Mouse (Mus musculus): ENCODE data around the gene Cmss1. TPM values are rescaled to one million over a fixed set of nuclear protein-coding genes. Genes with fewer than 3 reads are reported as not detected.
A peak's percentile ranks its signal among the peaks of the same experiment; 100 is the strongest.

The Cmss1 gene
- polyA plus RNA-seq, 1 experiment from 2014 or later, result 26.5 TPM

- TF ChIP-seq CTCF (IDR thresholded peaks at IDR 0.05; ENCODE audit: low read depth) (no peak), EP300 (optimal IDR thresholded peaks at IDR 0.05) (no peak)
- no peak overlapping the region for H3K4me3 ChIP-seq (ENCODE audit: low read depth, low read length)
- H3K27me3 ChIP-seq (ENCODE audit: control insufficient read depth, insufficient read depth, low read length), result no peaks in the 10 kb centered on the region
- peaks cover 5% of the 10 kb centered on the region for H3K4me1 ChIP-seq (replicated peaks; ENCODE audit: control insufficient read depth, insufficient read depth)
- H3K9ac ChIP-seq (ENCODE audit: low read length), result no peak overlapping the region
- H3K27ac ChIP-seq (replicated peaks), result peak overlapping the region; percentile 65
- no peak overlapping the region for H3K4me2 ChIP-seq (replicated peaks; ENCODE audit: low read depth)
- no peaks in the 10 kb centered on the region for H3K9me3 ChIP-seq (ENCODE audit: control insufficient read depth, low read length)
- WGBS, result 71% methylated on average over 5 of the region's 5 CpGs
- ATAC-seq (ENCODE audit: low FRiP score, low TSS enrichment) (peak; percentile 47; the same call in 1 of the 2 replicates), DNase-seq (ENCODE audit: low spot score) (no peak)
- H3K36me3 ChIP-seq (ENCODE audit: control insufficient read depth, insufficient read depth, low read length), result no peaks in the 10 kb centered on the region
Observed at GRCm38 (mm10) chr16:57419332-57419731, 187.3 kb downstream of the Cmss1 start.

GRCm38 (mm10) chr16:57417955-57418354 lies 188.7 kb downstream of the Cmss1 start:
- ATAC-seq (ENCODE audit: low FRiP score, low TSS enrichment), result no peak
- WGBS, result 59% methylated on average over 1 of the region's 1 CpGs
- no peak overlapping the region for H3K4me3 ChIP-seq (ENCODE audit: low read depth, low read length)
- H3K9ac ChIP-seq (ENCODE audit: low read length), result no peak overlapping the region
- H3K27me3 ChIP-seq (ENCODE audit: control insufficient read depth, insufficient read depth, low read length), result no peaks in the 10 kb centered on the region
- no peak overlapping the region for H3K4me2 ChIP-seq (replicated peaks; ENCODE audit: low read depth)
- H3K4me1 ChIP-seq (replicated peaks; ENCODE audit: control insufficient read depth, insufficient read depth), result peaks cover 5% of the 10 kb centered on the region
- no peaks in the 10 kb centered on the region for H3K36me3 ChIP-seq (ENCODE audit: control insufficient read depth, insufficient read depth, low read length)
- no peaks in the 10 kb centered on the region for H3K9me3 ChIP-seq (ENCODE audit: control insufficient read depth, low read length)
- no peak for DNase-seq (ENCODE audit: low spot score)
- H3K27ac ChIP-seq (replicated peaks), result no peak overlapping the region
- TF ChIP-seq EP300 (optimal IDR thresholded peaks at IDR 0.05), result no peak
- no peak for TF ChIP-seq CTCF (IDR thresholded peaks at IDR 0.05; ENCODE audit: low read depth)

GRCm38 (mm10) chr16:57417017-57417416 lies 189.6 kb downstream of the Cmss1 start:
- Histone ChIP-seq H3K9ac (ENCODE audit: low read length) (no peak overlapping the region), H3K36me3 (ENCODE audit: control insufficient read depth, insufficient read depth, low read length) (no peaks in the 10 kb centered on the region), H3K27me3 (ENCODE audit: control insufficient read depth, insufficient read depth, low read length) (no peaks in the 10 kb centered on the region), H3K27ac (replicated peaks) (no peak overlapping the region), H3K4me1 (replicated peaks; ENCODE audit: control insufficient read depth, insufficient read depth) (peaks cover 5% of the 10 kb centered on the region), H3K4me2 (replicated peaks; ENCODE audit: low read depth) (no peak overlapping the region), H3K9me3 (ENCODE audit: control insufficient read depth, low read length) (no peaks in the 10 kb centered on the region), H3K4me3 (ENCODE audit: low read depth, low read length) (no peak overlapping the region)
- no peak for ATAC-seq (ENCODE audit: low FRiP score, low TSS enrichment)
- no peak for DNase-seq (ENCODE audit: low spot score)
- TF ChIP-seq EP300 (optimal IDR thresholded peaks at IDR 0.05) (no peak), CTCF (IDR thresholded peaks at IDR 0.05; ENCODE audit: low read depth) (no peak)
- WGBS, result 73% methylated on average over 9 of the region's 9 CpGs

GRCm38 (mm10) chr16:57416049-57416448 lies 190.6 kb downstream of the Cmss1 start:
- no peaks in the 10 kb centered on the region for H3K9me3 ChIP-seq (ENCODE audit: control insufficient read depth, low read length)
- no peak overlapping the region for H3K9ac ChIP-seq (ENCODE audit: low read length)
- H3K27me3 ChIP-seq (ENCODE audit: control insufficient read depth, insufficient read depth, low read length), result no peaks in the 10 kb centered on the region
- no peak overlapping the region for H3K4me3 ChIP-seq (ENCODE audit: low read depth, low read length)
- no peak overlapping the region for H3K27ac ChIP-seq (replicated peaks)
- H3K4me1 ChIP-seq (replicated peaks; ENCODE audit: control insufficient read depth, insufficient read depth), result no peaks in the 10 kb centered on the region
- H3K4me2 ChIP-seq (replicated peaks; ENCODE audit: low read depth), result no peak overlapping the region
- no peak for TF ChIP-seq EP300 (optimal IDR thresholded peaks at IDR 0.05)
- TF ChIP-seq CTCF (IDR thresholded peaks at IDR 0.05; ENCODE audit: low read depth), result no peak
- H3K36me3 ChIP-seq (ENCODE audit: control insufficient read depth, insufficient read depth, low read length), result no peaks in the 10 kb centered on the region
- DNase-seq (ENCODE audit: low spot score), result no peak
- ATAC-seq (ENCODE audit: low FRiP score, low TSS enrichment), result no peak
- WGBS, result 42% methylated on average over 2 of the region's 2 CpGs

GRCm38 (mm10) chr16:57412766-57413165 lies 193.9 kb downstream of the Cmss1 start:
- Histone ChIP-seq H3K4me2 (replicated peaks; ENCODE audit: low read depth) (no peak overlapping the region), H3K9ac (ENCODE audit: low read length) (no peak overlapping the region), H3K27ac (replicated peaks) (no peak overlapping the region), H3K4me1 (replicated peaks; ENCODE audit: control insufficient read depth, insufficient read depth) (no peaks in the 10 kb centered on the region), H3K4me3 (ENCODE audit: low read depth, low read length) (no peak overlapping the region), H3K36me3 (ENCODE audit: control insufficient read depth, insufficient read depth, low read length) (no peaks in the 10 kb centered on the region), H3K9me3 (ENCODE audit: control insufficient read depth, low read length) (no peaks in the 10 kb centered on the region), H3K27me3 (ENCODE audit: control insufficient read depth, insufficient read depth, low read length) (no peaks in the 10 kb centered on the region)
- DNase-seq (ENCODE audit: low spot score) (no peak), ATAC-seq (ENCODE audit: low FRiP score, low TSS enrichment) (no peak)
- TF ChIP-seq CTCF (IDR thresholded peaks at IDR 0.05; ENCODE audit: low read depth), result no peak
- no peak for TF ChIP-seq EP300 (optimal IDR thresholded peaks at IDR 0.05)
- 52% methylated on average over 4 of the region's 4 CpGs for WGBS

GRCm38 (mm10) chr16:57403825-57404224 lies 202.8 kb downstream of the Cmss1 start:
- ATAC-seq (ENCODE audit: low FRiP score, low TSS enrichment) (no peak), DNase-seq (ENCODE audit: low spot score) (no peak)
- Histone ChIP-seq H3K9ac (ENCODE audit: low read length) (no peak overlapping the region), H3K9me3 (ENCODE audit: control insufficient read depth, low read length) (no peaks in the 10 kb centered on the region), H3K36me3 (ENCODE audit: control insufficient read depth, insufficient read depth, low read length) (no peaks in the 10 kb centered on the region), H3K4me2 (replicated peaks; ENCODE audit: low read depth) (no peak overlapping the region), H3K4me1 (replicated peaks; ENCODE audit: control insufficient read depth, insufficient read depth) (no peaks in the 10 kb centered on the region), H3K27ac (replicated peaks) (no peak overlapping the region), H3K27me3 (ENCODE audit: control insufficient read depth, insufficient read depth, low read length) (no peaks in the 10 kb centered on the region), H3K4me3 (ENCODE audit: low read depth, low read length) (no peak overlapping the region)
- TF ChIP-seq EP300 (optimal IDR thresholded peaks at IDR 0.05), result no peak
- no peak for TF ChIP-seq CTCF (IDR thresholded peaks at IDR 0.05; ENCODE audit: low read depth)
- 59% methylated on average over 5 of the region's 5 CpGs for WGBS

All from stomach, postnatal 0 days (tissue).